Mouse (Mus musculus) frontal cortex, postnatal 14 days (tissue): ENCODE measurements around the gene Slc36a3.

Experiments used
- DNase-seq, 2 experiments: peaks; one replicate each; pipeline ENCODE4 v3.0.0; 2022; ENCODE audit warnings: low spot score in 2 of 2

The Slc36a3 gene

DNA sequence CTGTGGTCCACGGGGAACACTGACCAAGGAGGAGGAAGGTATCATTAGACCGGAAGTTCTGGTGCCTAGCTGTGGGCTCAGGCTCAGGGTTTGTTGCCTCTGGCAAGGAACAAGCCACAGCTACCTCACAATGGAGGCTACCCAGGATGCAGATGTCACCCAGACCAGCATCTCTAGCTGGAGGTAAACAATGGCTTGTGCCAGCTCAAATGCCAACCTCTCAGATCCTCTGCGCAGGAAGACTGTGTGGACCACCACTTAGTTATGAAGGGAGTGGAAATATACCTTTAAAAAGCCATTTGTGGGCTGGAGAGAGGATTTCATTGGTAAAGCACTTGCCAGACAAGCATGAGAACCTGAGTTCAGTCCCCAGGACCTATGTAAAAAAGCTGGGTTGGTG lies at the start of gene Slc36a3:
Gene Slc36a3, minus strand, starts transcription at position 101 of the 400 bp plus-strand sequence.
- DNase-seq = no peak

DNA sequence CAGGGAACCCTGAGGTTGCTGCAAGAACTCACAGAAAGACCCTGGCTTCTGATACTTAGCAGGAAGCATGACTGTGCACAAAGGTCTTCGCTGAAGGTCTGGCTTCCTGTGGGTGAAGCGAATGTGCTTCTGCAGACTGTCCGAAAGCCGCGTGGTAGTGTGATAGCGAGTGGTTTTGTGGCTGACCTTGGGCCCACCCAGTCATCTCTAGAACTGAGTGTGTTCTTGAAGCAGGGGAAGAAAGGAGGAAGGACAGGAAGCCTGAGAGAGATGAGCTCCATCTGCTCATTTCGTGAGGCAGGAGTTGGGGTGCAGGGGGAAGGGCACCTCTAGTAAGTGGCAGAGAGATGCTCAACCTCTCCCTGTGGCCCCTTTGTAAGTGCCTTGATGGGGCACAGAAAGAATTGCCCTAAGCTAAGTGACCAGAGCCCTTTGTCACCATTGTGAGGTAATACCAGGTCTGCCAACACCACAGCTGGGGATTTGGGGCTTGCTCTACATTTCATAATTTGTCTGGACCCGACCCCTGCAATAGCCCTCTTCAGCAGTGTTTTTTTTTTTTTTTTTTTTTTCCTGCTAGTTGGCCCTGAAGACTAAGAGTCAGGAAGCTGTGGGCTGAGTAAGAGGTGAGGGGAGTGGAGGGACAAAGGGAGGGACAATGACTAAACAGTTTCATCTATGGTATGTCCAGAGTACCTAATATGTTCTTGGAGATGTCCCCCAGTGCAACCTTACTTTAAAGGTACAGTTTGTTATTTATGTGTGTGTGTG lies 46.4 kb upstream of the Slc36a3 start:
- DNase-seq = no peak

DNA sequence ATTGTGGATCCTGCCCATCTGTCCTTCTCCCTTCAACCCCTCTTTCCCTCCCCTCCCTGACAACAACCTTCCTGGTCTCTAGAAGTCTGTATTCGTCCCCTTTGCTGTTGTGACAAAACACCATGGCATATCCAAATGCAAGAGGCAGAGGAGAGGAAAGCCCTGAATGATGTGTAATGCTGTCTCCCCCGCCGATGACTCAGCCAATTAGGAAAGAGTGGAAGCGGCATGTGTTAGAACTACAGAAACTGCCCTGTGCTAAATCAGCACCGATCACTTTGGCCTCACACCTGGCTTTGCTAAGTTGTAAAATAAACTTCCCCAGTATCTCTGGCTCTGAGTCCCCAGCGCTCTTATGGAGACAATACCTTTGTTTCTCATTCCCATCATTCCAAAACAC lies 45.6 kb upstream of the Slc36a3 start:
- no peak for DNase-seq

- no peak for DNase-seq
Observed at GRCm38 (mm10) chr11:55190216-55190615, 38.7 kb upstream of the Slc36a3 start.

GRCm38 (mm10) chr11:55187777-55188176 lies 36.3 kb upstream of the Slc36a3 start:
- no peak for DNase-seq

- no peak for DNase-seq
Observed at GRCm38 (mm10) chr11:55187292-55187691, 35.8 kb upstream of the Slc36a3 start.

GRCm38 (mm10) chr11:55184733-55185291 lies 33.3 kb upstream of the Slc36a3 start, which contains the start of gene Slc36a2:
Gene Slc36a2 (minus strand): TSS chr11:55185077.
- DNase-seq = no peak

DNA sequence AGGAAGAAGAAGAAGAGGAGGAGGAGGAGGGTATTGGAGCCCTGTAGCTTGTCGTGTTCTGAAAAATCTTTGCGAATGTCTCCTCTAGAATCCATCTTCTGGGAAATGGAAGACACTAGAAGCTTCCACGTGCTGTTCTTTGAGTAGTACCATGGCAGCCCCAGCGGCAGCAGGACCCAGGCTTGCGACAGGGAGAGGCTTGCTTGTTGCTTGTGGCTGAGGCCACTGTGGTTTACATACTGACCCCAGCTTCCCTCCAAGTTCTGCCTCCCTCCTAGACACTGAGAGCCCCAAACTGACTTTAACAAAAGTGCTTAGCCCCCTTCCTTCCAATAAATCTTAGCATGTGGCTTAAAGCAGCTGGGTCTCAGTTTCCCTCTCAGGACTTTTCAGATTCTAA lies 32.7 kb upstream of the Slc36a3 start:
- no peak for DNase-seq

GRCm38 (mm10) chr11:55183124-55183523 lies 31.6 kb upstream of the Slc36a3 start:
- no peak for DNase-seq

- no peak for DNase-seq
Observed at GRCm38 (mm10) chr11:55179856-55180255, 28.3 kb upstream of the Slc36a3 start.

DNA sequence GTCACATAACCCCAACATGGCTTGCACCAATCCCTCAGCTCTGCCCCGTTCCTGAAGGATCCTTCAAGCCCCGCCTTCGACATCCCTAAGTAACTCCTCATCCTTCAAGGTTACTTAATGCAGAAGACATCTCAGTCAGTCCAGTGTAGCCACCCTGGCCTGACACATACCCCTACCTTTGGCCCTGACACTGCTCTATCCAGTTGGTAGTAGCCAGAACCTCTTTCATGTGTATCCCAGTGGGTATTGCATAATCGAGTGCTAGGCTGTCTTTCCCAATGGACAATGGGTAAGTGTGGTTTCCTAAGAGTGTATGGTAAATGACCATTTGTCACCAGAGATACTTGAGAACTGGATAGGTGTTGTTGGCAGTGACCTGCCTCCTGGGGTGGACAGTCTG lies 27.3 kb upstream of the Slc36a3 start:
- DNase-seq = no peak

DNA sequence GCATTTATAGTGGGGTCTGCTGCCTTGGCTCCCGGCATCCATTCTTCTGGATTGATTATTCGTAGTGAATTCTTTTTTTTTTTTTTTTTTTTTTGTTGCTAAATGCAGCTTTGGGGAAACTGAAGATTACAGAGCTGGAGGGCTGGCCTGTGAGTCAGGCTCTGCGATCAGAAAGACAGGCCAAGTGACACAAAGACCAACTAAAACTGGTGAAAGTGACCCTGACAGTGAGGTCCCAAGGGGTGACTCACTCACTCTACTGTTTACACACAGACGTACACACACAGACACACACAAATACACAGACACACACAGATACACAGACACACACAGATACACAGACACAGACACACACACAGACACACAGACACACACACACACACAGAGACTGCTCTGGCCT lies 19.0 kb upstream of the Slc36a3 start:
- no peak for DNase-seq

GRCm38 (mm10) chr11:55168914-55169313 lies 17.4 kb upstream of the Slc36a3 start:
- DNase-seq = no peak

GRCm38 (mm10) chr11:55168504-55168903 lies 17.0 kb upstream of the Slc36a3 start:
- no peak for DNase-seq

- DNase-seq = no peak
Observed at GRCm38 (mm10) chr11:55165748-55166147, 14.2 kb upstream of the Slc36a3 start.

- DNase-seq = peak in 1 of 2 experiments; percentile 46
Observed at GRCm38 (mm10) chr11:55164723-55165122, 13.2 kb upstream of the Slc36a3 start.

GRCm38 (mm10) chr11:55162670-55163069 lies 11.2 kb upstream of the Slc36a3 start:
- DNase-seq = peak; percentile 29 to 65

DNA sequence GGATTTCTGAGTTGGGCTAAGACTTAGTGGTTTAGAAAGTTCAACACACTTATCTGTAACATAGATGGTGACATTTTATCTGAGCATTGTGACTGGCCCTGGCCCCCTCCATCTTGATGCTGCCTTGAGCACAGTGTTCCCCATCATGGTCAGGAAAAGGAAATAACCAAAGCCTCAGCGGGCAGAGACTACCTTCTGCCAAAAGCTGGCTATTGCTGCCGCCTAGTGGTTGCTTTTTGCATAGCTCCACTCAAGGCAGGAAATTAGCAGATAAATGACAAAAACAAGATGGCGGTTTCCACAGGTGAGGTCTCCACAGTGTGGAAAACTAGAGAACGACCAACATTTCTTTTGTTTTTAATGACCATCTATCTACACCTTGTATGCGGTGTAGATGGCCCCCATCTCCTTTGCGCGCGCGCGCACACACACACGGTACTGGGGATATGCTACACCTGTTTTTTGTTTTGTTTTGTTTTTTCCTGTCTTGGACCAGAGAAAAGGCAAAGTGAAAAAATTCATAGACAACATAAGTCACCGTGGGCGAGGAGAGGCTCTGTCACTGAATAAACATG lies 7.4 kb upstream of the Slc36a3 start:
- peak; percentile 57 to 81 for DNase-seq

DNA sequence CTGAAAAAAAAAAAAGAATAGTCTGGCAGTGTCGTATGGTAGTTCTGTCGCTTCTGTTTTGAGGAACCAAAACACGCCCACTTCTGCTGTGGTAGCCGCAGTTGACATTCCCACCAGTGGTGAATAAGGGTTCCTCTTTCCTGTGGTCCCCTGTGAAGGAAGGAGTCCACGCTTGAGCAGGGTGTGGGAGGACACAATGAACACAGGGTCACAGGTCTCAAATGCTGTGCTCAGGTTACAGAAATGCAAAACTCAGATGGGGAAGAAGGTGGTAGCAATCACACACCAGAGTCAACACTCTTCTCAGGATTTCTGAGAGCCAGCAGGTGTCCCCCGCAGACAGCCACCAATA lies 3.5 kb upstream of the Slc36a3 start:
- no peak for DNase-seq

DNA sequence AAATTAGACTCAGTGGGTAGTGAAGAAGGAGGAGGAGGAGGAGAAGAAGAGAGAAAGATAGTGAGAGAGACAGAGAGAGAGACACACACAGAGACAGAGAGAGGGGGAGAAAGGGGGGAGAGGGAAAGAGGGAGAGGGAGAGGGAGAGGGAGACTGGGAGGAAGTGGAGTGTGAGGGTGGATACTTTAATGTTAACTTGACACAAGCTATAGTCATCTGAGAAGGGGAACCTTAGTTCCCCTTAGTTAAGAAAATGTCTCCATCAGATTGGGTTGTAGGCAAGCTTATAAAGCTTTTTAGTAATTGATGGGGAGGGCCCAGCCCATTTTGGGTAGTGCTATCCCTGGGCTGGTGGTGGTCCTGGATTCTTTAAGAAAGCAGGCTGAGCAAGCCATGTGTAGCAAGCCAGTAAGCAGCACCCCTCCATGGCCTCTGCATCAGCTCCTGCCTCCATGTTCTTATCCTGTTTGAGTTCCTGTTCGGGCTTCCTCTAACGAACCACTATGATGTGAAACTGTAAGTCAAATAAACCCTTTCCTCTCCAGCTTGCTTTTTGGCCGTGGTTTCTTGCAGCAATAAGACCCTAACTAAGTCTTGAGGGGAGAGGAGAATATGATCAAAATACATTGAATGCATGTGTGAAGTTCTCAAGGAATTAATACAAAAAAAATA lies 3.0 kb upstream of the Slc36a3 start:
- no peak for DNase-seq

DNA sequence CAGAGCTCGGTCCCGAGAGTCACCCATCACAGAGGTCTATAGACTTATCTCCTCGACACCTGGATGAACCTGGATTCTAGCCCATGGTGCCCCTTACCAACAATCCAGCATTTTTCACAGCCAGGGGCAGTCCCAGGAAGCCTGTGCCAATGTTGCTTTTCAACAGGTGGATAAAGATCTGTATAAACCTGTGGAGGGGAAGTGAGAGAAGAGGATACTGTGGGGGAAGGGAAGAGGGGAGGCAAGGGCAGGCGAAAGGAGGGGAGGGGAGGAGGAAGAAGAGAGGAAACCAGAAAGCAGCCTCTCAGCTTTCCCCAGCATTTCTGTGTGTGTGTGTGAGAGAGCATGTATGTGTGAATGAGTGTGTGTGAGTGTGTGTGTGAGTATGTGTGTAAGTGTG lies 3.0 kb downstream of the Slc36a3 start:
- no peak for DNase-seq

DNA sequence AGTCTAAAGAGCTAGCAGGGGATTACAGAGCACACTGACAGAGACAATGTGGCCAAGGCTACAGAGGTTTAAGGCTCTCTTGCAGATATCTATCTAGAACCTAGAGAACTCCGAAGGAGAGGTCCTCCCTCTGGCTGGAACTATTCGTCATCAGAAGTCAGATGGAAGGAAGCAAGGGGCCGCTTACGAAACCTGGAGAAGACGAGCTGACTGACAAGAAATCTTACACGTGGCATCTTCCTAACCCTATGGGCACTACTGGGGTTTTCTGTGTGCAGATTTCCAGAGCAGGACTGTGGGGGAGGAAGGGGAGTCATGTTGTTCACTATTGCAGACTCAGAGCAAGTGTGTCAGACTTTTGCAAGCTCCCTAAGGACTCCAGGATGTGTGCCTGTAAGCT lies 4.1 kb downstream of the Slc36a3 start:
- DNase-seq = no peak

DNA sequence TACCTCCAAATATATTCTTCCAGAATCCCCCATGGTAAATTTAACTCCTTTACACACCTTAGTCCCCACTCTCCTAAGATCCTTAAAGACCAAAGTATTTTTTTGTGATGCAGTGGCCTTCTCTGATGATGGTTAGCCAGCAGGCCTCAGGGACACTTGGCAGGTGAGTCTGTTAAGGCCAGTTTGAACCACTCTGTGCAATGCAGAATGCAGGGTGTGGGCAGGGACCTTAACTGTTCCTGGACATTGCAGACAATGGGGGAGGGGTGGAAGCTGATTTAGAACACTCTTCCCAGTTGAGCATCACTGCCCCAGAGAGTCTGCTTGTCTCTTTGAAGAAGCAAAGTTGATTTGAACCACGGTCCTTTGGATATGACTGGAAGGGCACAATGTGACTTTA lies 4.7 kb downstream of the Slc36a3 start:
- DNase-seq = no peak
